Mouse (Mus musculus) left cerebral cortex, adult 8-10 months (tissue): ENCODE measurements around the gene Tmem44. TPM values are rescaled to one million over a fixed set of nuclear protein-coding genes. Genes with fewer than 3 reads are reported as not detected.
A peak's percentile ranks its signal among the peaks of the same experiment; 100 is the strongest.

ENCODE experiments used
- DNase-seq, 2 experiments: peaks; one replicate each; pipeline ENCODE4 v3.0.0; 2022; ENCODE audit warnings: low spot score in 2 of 2
- total RNA-seq, 4 experiments: library from RNA; stranded (reverse); gene quantifications; 2 replicates each; pipeline ENCODE4 v1.2.4; 2022

Tmem44 gene
- total RNA-seq, 4 experiments from 2014 or later, result 52.0 to 52.9 (median 52.4) TPM

DNA sequence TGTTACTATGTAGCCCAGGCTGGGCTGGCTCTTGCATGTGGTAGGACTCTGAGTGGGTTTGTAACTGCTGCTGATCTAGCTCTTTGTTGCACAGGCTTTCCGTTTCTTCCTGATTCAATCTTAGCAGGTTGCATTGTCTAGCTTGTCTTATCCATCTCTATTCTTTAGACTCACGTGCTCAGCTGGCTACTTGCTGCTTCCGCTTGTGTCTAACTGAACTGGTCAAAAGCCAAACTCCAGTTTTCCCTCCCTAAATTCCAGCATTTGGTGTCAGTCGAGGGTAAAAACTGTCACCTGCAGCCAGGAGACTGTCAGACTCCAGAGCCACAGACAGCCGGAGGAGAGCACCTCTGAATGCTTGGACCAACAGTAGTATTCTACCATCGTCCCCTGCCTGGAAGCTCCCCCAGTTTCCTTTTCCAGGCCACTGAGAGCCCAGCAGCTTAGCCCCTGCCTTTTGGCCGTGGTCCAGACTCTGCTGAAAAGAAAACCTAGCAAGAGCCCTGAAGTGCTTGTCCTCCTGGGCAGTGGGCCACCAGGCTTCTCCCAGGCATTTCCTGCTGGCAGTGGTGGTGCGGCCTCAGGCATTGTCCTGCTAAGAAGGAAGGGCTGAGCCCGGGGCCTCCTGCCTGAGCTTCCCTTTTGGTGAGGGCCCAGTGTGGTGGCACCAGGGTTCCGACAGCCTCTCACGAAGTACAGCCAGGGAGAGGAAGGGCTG, 2.1 kb upstream of the Tmem44 start:
- peak; percentile 28 to 84 for DNase-seq

DNA sequence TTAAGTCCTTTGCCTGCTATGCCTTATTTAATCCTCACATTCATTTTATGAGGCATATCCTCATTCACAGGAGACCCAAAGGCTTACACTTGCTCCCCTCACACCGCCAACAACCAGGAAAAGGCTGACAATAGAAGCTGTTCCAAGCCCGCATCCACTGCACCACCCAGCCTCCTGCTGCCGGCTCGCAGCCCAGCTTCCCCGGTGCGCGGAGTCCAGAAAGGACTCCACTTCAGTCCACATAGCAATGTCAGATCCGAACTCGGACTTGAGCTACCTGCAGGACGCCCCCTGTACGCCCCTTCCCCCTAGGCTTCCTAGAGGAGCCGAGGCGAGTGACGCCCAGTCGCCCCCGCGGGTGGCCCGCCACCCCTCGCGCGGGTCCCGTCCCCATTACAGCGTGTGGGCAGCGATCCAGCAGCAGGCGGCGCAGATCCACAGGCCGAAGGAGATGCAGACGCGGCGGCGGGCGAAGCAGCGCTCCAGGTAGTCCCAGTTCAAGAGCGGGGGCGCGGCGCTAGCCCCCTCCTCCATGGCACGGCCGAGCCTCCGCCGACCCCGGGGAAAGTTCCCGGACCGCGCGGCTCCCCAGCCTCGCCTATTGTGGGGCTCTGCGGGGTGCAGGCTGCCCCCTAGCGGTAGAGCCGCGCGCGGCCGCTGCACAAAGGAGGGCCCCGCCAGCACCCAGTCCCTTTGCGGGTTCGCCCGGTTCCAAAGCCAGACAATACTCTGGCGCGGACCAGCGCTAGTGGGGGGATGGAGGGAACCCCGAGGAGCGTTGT, 485 bp downstream of the Tmem44 start:
- DNase-seq, result peak; percentile 62 to 83

DNA sequence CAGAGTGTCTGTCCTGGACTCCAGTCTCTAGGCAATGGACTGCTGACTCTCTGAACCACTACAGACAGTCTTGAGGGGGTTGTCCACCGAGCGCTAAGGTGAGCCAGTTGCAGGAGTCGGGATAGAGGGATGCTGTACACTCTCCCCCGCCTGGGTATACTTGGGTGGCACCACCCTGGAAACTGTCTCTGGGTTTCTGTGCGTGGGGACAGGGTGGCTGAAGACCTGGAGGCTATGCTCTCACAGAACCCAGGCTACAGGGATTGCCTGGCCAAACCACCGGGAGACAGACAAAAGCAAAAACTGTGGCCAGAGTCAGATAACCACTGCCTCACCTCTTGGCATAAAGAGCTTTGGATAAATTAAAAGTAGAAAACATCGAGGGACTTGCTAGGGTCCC, 1.1 kb downstream of the Tmem44 start:
- no peak for DNase-seq

DNA sequence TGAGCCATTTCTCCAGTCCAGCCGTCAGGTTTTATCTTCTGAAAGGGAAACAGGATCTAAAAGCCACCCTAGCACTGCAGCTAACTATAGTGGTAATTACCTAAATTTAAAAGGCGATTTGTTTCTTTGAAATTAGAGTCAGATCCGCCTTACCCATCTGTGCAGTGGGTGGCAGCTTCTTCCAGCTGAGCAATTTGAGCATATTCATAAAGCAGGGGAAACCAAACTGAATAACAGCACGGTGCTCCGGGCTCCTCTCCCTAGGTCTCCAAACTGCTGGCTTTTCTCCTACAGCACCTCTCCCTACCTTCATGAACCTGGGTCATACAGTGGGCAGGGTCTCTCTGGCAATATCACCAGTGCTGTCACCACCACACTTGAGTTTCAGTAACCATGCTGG, 2.4 kb downstream of the Tmem44 start:
- DNase-seq, result peak; percentile 36 to 48

DNA sequence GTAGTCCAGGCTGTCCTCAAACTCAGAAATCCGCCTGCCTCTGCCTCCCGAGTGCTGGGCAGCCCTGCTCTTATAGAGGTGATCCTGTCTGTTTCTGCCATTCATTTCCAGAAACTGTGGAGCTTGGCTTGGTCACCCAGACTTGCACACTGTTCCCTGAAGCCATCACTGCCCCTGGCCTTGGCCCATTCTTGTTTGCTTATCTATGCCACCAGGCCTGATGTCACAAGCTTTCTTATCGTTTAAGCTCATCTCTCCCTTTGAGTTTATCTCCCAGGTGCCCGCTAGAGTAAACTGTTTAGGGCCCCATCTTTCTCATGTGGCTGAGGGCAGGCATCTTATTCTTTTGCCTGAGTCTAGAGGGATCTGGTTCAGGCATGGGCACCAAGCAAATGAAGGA, 5.9 kb downstream of the Tmem44 start:
- DNase-seq, result no peak

DNA sequence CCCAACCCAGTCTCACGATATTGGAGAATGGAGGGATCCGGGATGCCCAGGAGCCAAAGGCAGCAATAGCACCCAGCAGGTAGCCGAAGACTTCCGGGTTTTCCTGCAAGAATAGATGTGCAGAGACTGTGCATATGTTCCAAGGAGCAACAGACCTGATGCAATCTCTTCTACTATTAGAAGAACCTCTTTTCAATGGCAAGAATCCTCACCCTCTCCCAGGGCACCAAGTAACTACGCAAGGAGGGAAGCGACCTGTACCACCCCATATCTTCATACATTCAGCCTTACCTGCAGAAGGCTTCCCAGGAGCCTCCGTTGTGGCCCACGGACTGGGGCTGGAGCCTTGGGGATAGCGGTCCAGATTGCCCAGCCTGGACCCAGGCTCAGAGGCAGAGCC, 7.3 kb downstream of the Tmem44 start:
- no peak for DNase-seq

DNA sequence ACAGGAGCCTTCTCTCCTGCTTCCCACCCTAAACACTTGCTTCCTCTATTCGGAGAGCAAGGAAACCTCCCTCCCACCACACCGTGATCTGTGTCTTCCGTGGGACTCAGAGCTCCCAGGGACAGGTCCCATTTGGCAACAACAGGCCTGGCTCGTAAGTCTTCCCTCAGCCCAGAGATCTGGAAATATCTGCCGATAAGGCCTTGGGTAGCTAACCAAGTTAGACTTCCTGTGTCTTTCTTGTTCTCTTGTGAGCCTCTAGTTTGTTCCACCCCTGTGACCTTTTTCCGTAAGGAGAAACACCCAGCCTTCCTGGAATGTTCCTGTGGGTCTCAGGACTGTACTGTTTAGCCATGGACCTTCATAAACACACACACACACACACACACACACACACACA, 7.8 kb downstream of the Tmem44 start:
- no peak for DNase-seq

DNA sequence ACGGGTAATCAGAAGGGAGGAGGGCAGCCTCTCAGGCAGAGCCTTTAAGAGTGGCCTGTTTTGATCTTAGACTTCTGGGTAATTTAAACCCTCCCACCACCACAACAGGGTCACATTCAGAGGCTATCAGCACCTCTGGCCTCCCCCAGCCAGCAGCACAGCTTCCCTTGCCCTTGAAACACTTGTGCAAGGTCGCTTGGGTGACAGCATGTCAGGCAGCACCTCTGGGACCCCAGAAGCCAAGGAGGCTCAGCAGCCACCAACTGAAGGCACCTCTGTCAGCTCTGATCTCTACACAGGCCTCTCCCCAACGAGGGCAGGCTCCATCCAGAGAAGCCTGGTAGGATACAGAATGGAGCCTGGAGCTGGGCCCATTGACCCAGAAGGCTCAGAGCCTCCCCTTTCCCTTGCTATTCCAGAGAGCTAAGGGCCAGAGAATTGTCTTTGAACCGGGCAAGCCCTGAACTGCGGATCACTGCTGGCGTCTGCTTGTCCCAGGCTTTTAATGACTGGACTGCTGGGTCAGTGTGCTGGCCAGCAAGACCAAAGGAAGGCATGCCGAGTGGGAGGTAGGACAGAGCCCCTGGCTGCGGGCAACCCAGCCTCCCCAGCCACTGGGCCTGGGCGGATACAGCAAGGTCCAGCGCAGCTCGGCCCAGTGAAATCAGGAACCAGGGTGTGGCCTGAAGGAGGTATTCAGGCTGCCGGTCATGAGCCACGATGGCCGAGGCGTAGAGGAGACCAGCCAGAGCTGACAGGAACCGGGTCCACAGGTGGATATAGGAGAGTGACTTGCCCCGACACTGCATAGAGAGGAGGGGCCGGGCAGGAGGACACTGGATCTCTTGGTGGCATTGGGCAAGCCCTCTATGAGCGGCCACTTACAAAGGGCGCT, 10.3 kb downstream of the Tmem44 start:
- no peak for DNase-seq

DNA sequence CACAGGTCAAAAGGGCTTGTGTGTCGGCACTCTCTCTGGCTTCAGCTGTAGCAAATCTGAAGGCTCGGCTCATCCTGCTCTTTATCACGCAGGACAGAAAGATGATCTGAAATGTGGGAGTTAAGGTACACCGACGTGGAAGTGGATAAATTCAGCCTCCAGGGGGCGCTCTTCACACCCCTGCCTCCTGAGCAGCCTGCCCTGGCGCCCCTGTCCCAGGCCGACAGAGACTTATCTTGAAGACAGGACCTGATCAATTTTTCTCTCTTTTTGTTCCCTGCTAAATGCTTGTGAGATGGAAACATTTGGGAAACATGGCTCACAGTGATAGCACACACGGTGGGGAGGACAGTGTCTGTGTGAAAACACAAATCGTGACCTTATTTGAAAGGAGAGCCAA, 11.2 kb downstream of the Tmem44 start:
- no peak for DNase-seq

DNA sequence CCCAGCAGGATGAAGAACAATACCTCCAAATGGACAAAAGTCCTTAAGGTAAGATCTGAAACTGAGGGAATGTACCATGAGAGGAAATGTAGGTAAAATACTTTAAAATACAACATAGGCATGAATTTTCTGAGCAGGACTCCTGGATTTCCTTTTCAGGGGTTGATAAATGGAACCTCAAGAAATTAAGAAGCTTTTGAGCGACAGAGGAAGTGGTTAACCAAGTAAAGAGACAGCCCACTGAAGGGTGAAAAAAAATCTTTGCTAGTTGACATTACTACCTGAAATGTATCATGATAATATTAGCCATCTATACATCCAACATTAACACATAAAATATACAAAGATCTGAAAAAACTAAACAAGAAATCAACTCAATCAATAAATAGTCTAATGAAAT, 15.6 kb downstream of the Tmem44 start:
- no peak for DNase-seq

DNA sequence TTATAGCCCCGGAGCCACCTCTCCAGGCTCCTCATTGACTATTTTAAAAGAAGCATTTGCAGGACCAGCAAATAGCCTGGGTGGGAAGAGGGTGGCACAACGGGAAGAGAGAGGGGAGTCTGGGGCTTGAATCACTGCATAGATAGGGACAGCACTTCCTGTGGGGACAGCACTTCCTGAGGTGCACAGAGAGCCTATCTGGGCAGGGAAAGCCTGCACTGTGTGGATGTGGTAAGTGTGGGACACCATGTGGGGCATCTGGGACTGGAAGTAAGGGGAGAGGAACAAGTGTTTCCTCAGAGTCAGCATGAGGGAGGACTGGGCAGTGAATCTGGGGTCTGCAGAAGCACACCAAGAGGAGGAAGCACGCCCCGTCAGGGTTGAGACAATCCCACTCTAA, 17.1 kb downstream of the Tmem44 start:
- DNase-seq, result no peak

DNA sequence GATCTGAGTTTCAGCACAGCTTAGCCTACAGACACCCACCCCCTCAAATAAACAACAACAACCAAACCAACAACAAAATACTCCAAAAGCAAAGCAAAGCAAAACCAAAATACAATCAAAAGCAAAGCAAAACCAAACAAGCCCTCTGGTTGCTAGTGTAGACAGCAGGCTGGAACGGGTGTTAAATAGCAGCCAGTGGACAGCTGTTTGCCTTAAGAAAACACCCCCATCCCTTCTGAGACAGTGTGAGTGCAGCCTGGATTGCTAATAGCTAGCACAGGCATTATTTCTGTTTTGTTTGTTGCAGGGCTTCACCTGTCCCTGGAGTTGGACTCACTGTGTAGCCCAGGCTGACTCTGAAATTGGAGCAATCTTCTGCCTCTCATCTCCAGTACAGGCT, 17.7 kb downstream of the Tmem44 start:
- DNase-seq, result no peak

DNA sequence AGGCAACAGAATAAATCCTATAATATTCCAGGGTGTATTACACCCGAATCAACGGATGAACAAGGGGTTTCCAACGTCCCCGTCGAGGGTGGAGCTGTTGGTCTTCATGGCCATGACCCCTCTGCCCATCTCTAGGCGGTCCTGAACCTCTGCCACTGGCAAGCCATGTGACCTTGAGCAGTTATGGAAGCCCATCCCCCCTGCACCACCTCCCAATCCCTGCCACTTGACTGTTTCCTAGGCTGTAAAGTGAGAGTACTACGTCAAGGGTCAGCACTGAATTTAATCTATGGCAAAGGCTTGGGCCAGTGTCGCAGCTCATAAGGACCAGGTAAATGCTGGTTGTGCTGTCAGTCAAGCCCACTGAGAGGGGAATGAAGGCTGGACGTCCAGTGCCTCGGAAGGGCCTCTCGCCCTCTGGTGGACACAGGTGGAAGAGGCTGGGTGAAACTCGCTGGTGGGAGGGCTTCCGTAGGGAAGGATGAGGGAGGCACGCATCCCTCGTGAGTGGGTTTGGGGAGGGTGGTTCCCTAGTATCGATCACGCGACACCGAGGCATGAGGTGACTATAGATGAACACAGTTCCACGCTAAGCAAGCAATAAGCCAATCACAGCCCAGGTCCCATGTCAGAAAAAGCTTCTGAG, 18.8 kb downstream of the Tmem44 start:
- no peak for DNase-seq

DNA sequence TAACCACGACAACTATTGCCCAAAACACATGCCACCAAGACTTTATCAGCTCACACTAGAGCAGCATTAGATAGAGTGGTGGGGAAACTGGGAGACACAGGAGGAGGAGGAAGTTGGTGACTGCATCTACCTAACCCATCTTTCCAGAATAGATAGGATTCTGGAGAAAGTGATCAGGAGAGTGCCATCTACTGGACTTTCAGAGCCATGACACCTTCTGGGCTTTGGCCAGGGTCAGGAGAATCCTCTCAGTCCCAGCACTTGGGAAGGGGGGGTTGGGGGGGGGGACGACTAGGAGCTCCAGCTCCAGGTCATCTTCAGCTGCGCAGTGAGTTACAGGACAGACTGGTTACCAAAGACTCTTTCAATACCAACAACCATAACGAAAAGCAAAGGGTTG, 19.8 kb downstream of the Tmem44 start:
- no peak for DNase-seq

DNA sequence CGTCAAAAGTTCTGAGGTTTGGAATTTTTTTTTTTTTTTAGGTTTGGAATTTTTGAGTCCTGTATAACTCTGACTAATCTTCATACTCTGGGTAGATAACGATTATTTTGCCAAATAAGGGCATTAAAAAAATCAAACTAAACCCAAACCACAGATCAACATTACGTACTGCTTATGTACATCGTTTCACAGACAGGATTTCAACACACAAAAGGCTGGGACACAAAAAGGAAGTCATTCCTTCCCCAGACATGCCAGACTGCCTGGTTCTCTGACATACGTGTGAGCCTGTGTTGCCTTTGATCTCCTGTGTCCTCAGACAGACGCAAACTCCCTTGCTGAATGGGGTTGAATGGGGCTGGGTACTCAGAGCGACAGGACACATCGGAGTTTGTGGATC, 22.3 kb downstream of the Tmem44 start:
- DNase-seq, result no peak

DNA sequence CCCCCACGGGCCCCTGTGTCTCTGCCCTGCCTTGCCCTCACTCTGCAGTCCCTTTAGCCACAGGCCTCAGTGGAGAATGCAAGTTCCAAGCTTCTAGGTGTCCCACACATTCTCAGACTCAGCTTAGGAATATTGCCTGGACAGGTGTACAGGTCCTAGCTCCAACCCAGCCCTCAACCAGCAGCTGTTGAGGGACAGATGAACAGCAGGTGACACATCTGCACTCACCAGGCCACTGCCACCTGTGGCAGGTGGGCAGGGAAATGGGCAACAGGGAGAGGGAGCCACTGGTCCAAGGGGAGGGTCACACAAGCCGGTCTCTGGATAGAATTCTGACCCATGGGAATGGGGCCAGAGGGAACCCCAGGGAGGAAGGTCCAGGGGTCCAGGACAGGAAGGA, 22.8 kb downstream of the Tmem44 start:
- DNase-seq, result no peak

DNA sequence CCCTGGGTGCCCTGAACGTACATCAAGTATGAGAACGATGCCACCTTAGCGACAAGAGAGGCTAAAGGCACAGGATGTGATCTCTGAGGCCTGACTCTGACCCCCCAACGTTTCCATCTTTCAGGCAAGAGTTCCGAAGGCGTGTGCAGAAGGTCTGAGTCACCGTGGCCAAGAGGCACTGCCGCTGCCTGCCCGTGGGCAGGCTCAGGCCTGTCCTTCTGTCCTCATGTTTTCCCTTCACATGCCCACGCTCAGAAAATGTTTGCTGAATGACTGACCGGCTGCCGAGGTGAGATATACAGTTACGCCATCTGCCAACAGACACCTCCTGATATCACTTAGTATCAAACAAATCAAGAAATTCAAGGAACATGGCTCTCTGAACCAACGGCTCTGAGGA, 24.9 kb downstream of the Tmem44 start:
- peak in 1 of 2 experiments; percentile 51 for DNase-seq

DNA sequence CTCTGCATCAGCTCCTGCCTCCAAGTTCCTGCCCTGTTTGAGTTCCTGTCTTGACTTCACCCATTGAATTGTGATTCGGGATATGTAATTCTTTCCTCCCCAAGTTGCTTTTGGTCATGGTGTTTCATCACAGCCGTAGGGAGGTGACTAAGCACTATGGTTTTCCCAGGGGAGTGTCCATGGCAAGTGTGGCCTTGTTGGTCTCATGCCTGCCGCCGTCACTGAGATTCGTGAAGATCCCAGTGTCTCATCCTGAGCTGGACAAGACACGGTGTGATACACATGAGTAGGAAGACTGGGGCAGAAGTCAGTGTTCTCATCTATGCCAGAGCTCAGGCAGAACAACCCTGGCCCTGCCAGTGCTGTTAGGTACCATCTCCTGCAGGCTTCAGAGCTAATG, 26.2 kb downstream of the Tmem44 start:
- no peak for DNase-seq

DNA sequence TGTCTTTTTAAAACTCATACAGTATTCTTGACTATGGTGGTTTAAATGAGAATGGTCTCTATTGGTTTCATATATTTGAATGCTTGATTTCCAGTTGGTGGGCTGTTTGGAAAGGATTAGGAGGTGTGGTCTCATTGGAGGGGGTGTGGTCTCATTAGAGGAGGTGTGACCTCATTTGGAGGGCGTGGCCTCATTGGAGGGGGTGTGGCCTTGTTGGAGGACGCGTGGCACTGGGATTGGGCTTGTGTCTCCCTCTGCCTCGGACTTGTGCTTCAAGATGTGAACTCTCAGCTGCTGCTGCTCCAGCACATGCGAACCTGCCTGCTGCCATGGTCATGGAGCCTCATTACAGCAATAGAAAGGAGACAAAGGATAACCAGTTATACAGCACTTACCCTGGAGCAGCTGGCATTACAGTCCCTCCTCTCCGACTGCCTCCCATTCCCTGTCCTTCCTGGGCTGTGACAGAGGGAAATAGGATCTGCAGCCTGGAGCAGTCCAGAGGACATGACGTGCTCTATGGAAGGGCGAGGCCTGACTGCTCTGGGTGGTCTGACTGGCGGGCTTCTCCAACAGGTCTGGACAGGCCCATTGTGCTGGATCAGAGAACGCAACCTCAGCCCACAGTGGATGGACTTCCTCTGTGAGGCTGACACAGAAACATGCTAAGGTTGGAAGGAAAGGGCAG, 28.2 kb downstream of the Tmem44 start:
- DNase-seq, result no peak

DNA sequence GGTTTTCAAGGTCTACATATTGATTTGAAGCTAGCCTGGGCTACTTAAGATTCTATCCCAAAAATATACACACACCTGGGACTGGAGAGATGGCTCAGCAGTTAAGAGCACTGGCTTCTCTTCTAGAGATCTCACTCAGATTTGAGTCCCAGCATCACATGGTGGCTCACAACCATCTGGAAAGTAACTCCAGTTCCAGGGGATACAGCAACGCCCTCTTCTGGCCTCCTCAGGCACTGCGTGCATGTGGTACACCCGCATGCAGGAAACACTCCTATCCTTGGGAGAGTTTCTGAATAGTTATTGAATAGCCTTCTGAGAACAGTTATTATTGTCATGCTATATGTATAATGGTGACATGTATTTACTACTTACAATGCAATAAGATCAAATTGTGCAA, 29.5 kb downstream of the Tmem44 start:
- DNase-seq, result no peak

DNA sequence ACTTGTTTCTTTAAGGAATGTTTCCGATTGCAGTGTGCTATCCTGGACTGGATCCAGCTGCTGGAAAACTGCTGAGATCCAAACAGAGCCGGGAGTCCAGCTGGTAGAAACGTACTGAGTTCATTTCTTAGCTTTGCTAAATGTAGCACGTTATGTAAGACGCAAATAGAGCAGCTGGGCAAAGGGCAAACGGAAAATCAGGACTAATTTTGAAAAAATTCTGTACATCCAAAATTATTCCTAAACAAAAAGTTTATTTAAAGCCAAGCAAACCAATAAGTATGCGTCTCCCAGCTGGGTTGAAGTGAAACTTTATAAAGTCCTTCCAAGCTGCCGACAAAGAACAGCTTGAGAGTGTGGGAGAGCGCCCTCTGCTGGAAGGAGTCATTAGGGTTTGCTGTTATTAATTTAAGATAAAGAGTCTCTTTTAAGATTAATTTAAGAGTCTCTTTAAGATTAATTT, 30.2 kb downstream of the Tmem44 start:
- DNase-seq, result peak; percentile 41 to 63
